Mouse (Mus musculus): Measurements from ENCODE around the gene Gm19402.

Gene Gm19402

DNA sequence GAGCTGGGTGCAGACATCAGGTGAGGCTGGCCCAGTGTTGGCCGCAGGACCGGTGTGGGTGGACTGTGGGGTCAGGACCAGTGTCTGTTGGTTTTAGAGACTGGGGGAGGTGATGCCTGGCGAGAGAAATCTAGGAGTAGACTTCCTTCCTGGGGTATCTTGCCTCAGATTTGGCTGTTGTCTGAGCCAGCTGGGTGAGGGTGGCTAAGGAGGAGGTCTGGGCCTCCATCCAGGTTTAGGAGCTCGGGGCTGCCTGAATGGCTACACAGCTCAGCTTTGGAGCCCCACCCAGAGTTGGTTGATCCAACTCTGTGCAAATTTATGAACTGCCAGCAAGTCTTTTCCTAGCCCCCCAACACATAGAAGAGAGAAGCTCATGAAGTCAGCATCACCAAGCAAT lies 23.2 kb downstream of the Gm19402 start:
- in situ Hi-C loops (cut with MboI; ENCODE audit: unreplicated experiment in 2 of 2) = no loop called here

DNA sequence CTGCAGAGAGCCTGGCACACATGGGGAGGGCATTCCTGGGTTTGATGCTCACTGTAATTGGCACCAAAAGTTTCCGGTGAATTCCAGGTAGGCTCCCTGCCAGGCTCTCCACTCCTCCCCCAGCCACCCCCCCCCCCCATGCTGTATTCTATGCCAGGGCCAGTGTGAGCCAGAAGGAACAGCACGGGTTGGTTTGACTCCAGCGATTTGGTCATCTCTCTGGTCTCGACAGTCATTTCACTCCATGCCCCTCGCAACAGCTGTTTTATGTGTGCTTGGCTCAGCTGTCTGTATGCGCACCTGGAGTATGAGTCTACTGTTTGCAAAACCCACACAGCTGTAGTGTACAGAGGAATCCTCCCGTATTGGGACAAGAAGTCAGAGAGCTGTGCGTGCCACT lies 24.2 kb downstream of the Gm19402 start:
- in situ Hi-C loops (cut with MboI; ENCODE audit: unreplicated experiment in 2 of 2) = no loop called here

GRCm38 (mm10) chr10:77663949-77664665 lies 26.4 kb downstream of the Gm19402 start:
- in situ Hi-C loops (cut with MboI; ENCODE audit: unreplicated experiment in 2 of 2) = no loop called here

DNA sequence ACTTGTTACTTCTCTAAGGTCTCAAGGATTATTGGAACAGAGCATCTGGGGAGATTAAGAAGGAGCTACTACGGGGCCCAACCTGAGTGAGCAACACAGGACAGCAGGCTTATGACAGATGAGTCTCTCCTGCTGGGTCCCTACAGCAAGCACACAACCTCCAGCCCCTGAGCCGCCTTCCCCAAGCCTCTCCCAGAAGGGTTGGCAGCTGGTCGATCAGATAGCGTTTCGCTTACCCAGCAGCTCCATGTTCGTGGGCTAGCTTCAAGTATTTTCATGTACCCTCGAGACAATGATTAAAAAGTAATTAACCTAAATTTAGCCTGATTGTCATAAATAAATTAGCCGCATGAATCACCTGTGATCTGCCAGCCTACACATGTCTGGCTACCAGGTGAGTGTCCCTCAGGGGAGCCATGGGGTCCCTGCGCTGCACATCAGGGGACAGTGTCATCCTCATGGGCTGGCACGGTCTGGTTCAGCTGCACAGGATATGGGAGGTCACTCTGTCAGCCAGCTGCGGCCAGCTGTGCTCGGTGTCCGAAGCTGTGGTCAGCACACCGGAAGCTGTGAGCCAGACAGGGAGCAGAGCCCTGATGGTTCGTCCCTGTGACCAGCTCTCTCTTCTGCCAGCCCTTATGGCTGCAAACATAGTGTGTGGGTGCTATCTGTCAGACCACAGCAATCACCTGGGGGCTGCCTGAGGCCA lies 32.1 kb downstream of the Gm19402 start:
- in situ Hi-C loops (cut with MboI; ENCODE audit: unreplicated experiment in 2 of 2) = no loop called here

DNA sequence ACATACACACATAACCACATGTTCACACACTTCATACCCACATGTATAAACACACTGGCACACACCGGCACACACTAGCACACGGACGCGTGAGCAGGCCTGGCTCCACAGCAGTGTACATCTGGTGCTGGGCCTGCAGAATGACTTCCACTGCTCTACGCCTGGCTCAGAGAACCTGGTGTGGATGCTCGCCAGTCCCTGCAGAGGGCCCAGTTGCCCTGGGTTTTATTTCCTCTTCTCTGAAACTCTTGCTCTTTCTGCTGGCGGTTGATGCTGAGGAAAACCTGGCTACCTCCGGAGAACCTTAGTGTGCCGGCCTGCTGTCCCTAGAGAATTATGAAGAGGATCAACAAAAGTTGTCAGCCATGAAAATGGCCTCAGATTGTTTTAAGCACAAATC lies 38.5 kb downstream of the Gm19402 start:
- in situ Hi-C loops (cut with MboI; ENCODE audit: unreplicated experiment in 2 of 2) = no loop called here

GRCm38 (mm10) chr10:77647901-77648300 lies 42.7 kb downstream of the Gm19402 start:
- in situ Hi-C loops (cut with MboI; ENCODE audit: unreplicated experiment in 2 of 2) = loop anchor here in 1 of 2 experiments (25.0 kb wide), 1 partner anchor 514 kb away; the partner anchor contains the start of gene D10Jhu81e

GRCm38 (mm10) chr10:77647461-77647860 lies 43.1 kb downstream of the Gm19402 start:
- in situ Hi-C loops (cut with MboI; ENCODE audit: unreplicated experiment in 2 of 2) = loop anchor here in 1 of 2 experiments (25.0 kb wide), 1 partner anchor 515 kb away; the partner anchor contains the start of gene D10Jhu81e

GRCm38 (mm10) chr10:77645571-77645970 lies 45.0 kb downstream of the Gm19402 start:
- in situ Hi-C loops (cut with MboI; ENCODE audit: unreplicated experiment in 2 of 2) = loop anchor here in 1 of 2 experiments (25.0 kb wide), 1 partner anchor 517 kb away; the partner anchor contains the start of gene D10Jhu81e

DNA sequence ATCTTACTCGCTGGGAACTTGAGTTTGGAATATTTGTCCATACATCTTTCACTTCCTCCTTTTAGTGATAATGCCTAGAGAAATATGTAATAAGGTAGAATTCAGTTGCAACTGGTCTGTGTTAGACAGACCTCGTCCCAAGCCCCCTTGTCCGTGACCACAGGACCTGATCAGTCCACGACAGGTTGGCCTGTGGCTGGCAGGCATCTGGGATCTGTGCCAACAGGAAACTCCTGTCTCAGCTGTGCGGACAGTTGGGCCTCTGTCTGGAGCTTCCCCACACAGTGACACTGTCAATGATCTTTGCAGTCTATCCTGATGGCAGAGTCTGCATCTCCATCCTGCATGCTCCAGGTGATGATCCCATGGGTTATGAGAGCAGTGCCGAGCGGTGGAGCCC lies 47.4 kb downstream of the Gm19402 start:
- in situ Hi-C loops (cut with MboI; ENCODE audit: unreplicated experiment in 2 of 2) = loop anchor here in 1 of 2 experiments (5.0 to 25.0 kb wide), 2 partner anchors 34 to 519 kb away; partner anchors contain the start of gene D10Jhu81e
